Mouse (Mus musculus) testis, postnatal 14 days (tissue): ENCODE data around the gene Wnt3a.

Experiments used
- DNase-seq: peaks from one replicate; pipeline ENCODE4 v3.0.0; 2021; ENCODE audit warnings: low spot score

The Wnt3a gene

DNA sequence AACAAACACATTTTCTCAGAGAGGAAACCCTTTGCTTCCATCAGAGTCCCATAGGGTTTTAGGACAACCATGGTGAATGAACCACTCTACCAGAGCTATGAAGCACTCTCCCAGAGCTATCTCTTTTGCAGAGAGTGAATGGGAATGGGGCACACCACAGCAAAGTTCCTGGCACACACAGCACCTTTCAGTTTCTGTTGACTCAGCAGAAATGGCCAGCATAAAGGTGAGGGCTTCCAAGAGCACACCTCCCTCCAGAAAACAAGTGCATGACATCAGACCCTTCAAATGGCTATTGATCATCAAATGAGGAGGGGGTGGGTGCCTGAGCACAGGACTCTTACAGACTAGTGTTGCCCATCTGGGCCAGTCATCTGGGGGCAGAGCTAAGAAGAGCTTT is 28.2 kb downstream of the Wnt3a start:
- no peak for DNase-seq

DNA sequence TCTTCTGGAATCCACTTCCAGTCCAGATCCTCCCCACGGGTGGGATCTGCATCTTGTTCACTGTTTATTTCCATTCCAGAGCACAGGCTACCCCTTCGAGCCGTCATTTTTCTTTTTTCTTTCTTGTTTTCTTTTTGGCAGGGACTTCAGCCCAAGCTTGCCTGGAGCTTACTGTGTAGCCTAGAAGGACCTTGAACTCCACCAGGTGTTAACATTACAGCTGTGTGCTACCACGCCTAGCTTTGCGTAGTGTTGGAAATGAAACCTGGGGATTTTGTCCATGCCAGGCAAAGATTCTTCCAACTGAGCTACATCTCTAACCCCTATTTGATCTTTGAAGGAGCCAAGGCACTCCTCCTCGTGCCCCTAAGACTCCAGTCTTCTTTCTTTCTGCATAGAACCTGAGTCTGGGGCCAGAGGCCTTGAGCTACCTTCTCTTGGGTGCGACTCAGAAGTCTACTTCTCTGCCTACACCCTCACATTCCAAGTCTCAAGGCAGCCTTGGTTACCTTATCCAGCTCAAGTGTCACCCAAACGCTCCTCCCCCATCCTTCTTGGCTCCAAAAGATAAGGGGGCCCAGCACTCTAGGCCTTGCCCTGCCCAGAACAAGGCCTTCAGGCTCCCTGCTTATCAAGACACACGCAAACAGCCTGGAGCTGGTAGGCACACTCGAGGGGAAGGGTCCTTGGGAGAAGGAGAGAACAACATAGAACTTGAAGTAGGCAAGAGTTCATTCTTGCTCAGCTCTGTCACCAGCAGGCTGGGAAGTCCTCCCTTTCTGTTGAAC is 29.7 kb downstream of the Wnt3a start:
- DNase-seq: no peak

DNA sequence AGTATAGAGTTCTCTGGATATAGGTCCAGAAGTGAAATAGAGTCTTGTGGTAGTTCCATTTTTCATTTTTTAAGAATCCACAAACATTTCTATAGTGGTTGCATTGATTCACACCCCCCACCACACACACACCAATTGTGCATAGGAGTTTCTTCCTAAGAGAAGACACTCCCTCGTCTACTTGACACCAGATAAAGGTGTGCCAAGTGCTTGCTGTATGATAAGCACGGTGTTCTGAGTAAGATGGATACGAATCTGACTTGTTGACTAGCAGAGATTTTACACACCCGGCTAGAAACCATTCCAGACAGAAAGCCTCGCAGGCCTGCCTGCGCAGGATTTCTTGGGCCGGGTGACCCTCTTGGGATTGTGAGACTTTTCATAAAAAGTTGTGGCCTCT is 30.9 kb downstream of the Wnt3a start:
- no peak for DNase-seq

DNA sequence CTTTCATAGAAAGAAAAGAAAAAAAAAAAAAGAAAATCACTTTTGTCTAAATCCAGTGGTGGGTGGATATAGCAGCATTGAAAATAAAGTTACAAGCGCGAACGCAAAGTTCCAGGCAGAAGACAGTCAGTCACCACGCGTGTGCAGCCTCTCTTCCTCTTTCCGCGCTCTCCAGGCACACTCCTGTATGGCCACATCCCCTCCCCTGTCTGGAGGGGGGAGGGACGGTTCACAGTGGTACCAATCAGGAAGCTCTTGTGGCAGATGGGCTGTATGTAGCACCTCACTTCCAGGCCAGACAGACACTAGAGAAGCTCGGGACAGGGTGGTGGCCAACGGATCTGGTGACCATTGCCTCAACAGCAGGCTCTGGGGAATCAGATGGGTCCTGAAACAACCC is 42.5 kb downstream of the Wnt3a start:
- DNase-seq: no peak

DNA sequence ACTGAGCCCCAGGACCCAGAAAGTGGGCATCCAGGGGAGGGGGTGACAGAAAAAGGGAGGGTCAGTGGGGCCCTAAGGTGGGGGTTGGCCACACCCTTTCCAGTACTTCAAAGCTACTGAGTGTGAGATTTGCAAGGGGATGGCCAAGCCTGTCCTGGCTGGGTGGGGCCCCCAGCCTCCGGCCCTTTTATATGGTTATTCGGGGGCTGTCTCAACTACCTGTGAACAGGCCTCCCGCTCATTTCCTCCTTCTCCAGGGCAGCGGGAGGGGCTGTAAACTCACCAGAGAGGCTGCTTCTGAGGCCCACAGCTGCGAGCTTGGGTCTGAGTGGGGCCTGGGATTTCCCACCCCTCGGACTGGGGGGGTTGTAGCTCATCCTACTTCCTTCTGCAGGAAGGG is 46.7 kb downstream of the Wnt3a start:
- DNase-seq: no peak

DNA sequence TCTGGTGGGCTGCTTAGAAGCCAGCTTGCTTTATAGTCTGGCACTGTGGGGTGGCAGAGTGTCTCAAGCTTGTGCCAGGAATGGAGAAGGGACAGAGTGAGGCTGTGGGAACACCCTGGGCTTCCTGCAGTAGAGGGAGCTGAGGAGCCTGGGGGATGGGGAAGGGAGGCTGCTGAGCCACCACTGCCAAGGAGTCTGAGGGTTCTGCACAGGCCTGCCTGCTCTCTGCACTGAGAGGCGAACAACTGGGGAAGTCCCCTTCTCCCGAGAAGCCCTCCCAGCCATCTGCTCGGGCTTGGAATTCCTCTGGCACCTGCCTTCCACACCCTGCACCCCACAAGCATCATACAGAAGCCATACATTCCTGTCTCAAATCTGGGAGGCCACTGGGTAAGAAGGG is 48.7 kb downstream of the Wnt3a start:
- no peak for DNase-seq

DNA sequence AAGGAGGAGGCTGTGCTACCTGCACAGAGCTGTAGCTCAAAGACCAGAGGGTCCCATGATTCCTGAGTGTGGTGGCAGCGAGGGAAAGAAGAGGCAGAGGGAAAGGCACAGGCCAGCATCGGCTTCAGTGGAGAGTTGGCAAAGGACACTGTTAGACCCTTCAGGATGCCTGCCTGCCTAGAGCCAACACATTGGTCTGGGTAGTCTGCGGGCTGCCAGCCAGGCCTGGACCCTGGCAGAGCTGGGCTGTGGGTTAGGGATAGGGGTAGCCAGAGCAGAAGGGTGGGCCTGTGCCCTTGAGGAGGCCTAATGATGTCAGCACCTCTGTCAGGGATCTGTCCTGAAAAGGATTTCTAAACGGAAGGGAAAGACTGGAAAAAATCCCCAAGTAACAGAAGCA is 50.8 kb downstream of the Wnt3a start:
- no peak for DNase-seq

DNA sequence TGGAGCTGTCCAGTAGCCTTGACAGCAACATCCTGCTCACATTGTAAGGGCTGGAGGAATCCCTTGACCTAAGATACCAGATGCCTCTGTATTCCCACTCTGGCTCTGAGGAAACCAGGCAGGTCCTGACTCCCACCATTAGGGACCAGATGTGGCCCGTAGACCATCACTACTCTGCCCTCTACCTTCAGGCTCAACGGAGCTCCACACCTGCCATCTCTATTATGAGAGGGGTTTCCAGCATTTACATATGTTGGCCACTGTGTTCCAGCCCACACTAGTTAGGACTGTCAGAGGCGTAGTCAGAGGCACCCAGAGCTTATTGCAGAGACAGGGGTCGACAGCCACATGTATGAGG is 51.1 kb downstream of the Wnt3a start:
- no peak for DNase-seq

DNA sequence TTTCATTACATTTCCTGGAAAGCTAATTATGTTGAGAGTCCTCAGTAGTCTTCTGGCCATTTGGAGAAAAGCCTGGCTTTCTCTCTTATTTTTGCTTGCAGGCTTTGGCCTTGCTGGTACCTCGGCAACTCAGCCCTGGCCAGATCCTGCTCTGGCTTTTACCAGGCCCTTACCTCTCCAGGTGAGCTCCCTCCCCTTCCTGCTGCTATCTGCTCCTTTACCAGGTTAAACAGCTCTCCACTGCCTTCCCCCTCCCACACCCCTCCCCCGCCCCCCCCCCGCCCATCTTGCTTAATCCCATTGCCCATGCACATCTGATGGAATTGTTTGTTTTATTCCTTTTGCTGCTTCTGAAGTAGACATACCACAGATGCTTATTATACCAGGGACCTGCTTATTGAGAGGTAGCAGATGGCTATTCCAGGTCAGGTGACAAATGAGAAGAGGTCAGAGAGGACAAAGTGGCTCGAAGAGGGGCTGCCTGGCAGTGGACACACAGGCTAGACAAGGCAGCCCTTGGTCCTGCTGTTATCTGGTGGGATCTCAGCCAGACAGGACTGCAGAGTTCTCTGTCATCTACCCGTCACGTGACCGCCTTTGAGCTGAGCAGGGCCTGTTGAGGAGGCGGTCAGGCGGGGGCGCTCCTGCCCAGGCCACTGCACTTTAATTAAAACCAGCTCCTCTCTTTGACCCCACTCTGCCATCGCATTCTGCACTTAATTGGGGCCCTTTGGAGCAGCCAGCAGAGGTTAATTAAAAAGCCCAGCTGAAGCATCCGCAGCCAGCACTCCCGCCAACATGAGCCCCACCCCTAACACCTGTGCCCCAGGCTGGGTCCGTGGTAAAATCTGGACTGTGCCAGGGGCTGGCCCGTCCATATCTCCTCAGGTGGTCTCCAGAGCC is 51.8 kb downstream of the Wnt3a start:
- no peak for DNase-seq

DNA sequence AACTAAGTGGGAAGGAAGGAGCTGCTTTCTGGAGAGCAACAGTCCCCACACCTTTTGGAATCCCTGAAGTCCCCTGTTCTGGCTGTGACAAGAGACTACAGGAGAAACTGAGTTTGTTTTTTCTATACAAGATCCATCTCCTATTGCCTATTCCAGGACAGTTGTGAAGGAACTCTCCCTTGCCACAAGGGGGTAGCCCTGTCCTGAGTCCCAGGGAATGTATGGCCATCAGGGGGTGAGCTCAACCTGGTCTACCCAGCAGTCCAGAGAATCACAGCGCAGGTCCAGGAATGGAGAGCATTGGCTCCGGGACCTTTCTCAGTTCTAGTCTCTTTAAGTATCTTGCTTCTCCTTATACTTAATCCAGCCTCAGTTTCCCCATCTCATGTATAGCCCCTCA is 57.8 kb downstream of the Wnt3a start:
- DNase-seq: no peak

DNA sequence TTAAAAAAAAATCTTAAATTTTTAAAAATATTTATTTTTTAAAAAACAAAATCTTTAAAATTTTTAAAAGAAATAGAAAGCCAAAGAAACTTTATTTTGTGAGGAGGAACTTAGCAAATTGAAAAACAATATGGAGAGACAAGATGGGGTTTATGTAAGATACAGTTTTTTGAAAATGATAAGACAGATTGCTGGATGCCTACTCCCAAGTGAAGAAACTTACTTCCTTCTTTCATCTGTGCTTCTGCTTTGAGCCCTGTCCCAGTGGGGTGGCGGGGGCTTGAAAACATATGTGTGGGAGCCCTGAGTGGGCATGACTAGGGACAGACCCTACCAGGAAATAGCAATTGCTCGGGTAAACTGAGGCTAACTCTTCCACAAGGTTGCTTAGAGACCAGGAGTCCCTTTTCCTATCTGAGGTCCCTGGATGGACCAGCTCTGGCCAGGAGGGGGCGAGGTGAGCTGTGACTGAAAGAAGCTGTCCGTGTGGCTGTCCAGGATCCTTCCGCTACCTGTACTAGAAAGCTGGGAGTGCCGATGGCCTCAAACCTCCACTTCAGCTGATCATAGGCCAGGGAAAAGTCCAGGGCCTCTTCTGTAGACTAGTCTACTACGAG is 60.3 kb downstream of the Wnt3a start:
- no peak for DNase-seq

DNA sequence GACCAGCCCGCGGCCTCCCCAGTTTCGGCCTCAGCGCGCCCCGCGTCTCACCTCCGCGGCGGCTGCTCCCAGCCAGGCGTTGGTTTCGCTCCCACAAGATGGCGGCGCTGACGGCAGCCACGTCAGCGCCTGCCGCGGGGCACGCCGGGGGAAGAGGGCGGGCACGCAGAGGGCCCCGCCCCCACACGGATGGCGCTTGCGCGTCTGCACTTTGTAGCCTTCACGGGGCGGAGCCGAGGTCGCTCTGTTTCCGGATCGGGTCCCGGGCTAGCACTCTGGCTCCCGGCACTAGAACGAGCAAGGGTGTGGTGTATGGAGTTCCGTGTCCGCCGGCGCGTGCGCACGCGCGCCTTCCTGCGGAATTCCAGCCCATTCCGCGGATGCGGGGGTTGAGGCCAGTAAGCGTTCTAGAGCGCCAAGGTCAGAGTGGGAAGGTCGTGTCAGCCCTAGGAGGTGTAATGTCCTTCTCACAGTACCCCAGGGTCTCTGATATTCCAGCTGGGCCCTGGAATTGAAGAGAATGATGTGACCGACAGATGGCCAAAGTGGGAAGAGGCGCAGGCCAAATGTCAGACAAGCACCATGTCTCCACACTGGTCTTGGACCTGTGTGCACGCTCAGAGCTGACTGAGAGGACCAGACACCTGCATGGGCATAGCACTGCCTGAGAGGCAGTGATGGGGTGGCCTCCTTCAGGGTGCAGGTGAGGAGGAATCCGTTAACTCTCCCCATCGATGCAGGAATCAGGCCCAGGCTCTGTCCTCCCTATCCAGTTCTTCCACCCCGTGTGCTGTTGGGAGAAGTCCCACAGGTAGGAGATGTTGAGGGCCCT is 62.2 kb downstream of the Wnt3a start, which contains the start of gene Arf1:
TSS of gene Arf1 (minus strand) at position 149 of the 832 bp plus-strand sequence.
- DNase-seq: peak; percentile 97

DNA sequence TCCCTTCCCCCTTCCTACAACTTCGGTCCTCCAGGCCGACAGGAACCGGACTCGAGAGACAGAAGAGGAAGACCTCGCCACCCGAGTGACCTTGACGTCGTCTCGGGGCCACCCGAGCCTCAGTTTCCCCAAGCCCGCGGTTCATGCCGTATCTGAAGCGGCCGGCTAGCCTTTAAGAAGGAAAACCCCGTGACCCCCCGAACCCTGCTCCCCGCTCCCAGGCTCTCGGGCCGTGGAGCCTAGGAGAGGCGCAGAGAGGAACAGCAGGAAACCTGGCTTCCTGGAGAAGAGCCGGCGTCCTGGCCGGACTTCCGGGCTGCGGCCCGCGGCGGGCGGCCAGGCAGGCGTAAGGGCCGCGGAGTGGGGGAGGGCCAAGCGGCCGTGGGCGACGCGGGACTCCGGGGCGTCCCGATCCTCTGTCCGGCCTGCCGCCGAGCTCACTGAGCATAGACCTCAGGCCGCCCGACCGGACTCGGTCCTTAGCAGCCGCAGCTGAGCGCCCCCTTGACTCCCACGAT is 62.9 kb downstream of the Wnt3a start:
- no peak for DNase-seq

DNA sequence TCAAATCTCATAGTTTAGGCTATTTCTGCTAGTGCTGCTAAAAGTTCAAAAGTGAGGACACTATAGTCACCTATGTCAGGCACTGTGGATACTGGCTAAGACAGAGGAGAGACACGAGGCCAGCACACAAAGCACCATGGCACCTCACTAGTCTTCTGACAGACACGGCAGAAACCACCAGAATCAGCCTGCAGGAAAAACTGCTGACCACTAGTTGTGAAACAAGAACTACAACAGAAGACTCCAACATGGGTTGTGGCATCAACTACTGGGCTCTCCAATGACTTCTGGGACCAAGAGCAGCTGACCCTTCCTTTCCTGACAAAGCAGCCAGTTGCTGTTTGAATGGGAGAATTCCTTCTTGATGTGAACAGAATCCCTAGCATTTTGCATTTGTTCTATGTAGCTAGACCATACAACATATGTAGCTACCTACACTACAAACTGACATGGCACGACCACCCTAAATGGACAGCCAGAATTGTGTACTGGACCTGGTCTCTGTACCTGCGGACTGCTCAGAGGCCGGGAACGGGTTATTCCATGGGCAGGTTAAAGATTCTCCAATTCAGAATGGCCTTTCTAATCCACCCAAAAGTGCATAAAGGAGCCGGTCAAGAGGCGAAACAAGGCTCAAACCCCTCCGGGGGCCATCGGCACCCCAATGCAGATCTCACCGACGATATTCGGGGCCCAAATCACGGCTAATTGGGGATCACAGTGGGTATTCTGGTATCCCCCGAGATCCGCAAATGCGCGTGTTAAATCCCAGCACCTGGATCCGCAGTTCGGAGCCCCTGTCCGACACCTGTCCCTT is 63.6 kb downstream of the Wnt3a start:
- no peak for DNase-seq

DNA sequence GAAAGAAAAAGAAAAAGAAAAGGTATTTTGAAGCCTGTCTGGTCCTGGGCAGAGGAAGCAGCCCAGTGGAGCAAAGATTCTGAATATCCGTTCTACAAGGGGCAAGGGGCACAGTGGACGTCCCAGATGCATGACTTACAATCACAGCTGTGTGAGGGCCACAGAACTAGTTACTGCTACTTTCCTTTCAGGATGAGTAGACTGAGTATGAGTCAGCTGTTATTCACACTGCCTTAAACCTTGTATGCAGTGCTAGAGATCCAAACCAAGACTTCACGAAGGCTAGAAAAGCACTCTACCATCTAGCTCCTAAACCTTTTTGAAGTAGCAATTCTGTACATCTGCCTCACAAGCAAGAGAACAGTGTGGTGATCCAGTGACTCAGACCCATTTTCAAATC is 64.3 kb downstream of the Wnt3a start:
- no peak for DNase-seq

DNA sequence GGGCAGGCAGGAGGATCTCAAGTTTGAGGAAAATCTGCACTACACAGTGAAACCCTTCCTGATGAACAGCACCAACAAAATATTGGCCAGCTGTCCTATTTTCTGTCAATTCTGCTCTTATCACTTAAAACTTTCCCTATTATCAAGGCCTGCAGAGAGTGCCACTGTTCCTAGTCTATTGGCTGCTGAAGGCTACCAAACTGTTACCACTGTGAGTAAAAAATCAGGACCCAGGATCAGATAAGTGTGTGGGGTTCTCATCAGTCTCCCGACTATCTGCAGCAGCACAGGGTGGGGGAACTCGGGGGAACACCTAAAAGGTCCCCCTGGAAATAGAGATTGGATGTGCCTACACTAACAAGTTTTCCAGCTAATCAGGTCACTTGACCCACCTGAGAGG is 65.4 kb downstream of the Wnt3a start:
- no peak for DNase-seq

DNA sequence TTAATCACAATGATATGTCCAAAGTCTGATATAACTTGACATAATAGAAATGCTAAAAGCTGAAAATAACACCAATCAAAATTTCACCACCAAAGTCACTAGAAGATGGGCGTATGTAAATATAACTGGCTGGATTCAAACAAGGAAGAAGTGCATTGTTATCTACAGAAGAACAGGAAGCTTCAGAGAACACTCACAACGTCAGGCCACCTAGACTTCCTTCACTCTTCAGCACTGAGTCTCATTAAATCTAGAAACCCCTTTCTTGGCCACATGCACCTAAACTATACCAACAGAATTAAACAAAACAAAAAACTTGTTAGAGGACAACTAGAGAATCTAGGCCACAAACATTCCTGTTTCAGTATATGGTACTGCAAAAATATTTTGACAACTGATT is 66.1 kb downstream of the Wnt3a start:
- DNase-seq: no peak

DNA sequence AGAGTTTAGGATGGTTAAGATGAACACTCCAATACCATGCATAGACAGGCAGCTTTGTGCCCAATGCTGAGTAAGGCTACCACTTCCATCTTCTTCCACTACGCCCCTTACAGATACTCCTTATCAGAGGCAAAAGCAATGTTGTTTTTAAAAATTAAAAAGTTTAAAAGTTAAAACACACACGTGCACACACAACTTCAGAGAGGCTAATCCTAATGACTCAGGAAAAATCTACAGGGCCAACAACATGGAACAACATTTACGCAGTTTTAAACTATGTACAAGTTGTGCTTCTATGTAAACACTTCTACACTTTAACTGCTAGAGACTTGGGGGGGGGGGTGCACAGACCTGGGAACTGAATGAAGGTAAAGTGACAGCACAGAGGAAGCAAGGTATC is 66.5 kb downstream of the Wnt3a start:
- no peak for DNase-seq

DNA sequence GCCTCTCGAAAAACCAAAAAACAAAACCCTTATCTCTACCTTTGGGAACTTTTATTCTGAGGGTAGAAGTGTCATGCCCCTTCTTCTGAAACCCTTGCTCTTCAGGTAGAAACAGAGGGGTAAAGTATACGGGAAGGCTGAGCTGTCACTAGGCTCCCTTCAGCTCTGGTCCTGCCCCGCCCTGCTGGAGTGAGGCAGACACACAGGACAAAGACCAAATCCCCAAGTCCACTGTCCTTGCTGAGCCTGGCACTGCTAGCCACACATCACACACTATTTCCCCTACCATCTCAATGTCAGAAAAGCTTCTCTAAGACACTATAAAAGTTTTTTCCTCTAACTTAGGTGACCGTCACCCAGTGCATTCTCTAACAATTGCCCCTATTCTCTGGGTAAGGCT is 68.2 kb downstream of the Wnt3a start:
- no peak for DNase-seq

DNA sequence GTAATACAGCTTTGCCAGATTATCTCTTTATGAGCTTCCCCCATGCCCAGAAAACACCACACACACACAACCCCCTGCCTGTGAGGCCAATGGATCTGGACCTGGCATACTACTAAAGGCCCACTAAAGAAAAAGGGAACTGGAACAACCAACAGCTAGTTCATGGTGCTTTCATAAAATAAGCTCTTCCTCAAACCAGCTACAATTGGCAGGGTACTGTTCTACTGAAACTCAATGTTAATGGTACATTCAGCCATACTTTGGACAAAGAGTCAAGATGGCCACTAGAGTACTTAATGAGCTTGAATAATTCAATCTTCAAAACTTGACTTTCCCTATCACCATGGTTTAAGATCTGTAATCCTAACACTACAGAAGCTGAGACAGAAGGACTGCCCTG is 68.9 kb downstream of the Wnt3a start:
- DNase-seq: no peak

DNA sequence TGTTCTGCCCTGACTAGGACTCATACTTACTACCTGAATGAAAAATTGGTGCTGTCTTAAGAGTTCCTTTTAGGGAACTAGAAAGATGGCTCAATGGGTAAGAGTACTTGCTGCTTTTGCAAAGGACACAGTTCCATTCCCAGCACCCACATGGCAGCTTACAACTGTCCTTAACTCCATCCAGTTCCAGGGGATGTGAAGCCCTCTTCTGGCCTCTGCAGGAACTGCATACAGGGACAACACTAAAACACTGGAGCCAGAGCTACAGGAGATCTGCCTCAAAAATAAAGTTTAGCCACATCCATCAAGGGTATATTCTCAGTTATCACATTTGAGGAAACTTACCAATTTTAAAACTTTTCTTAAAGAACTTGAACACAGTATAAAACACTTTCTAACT is 71.5 kb downstream of the Wnt3a start:
- DNase-seq: no peak
